Mouse (Mus musculus): ENCODE measurements at regions not wholly inside any gene's neighbourhood (a gene's known extent, or its start where the extent isn't known, plus 50 kb on each side); places are given as distances from the start of the nearest gene placed in this dataset.

DNA sequence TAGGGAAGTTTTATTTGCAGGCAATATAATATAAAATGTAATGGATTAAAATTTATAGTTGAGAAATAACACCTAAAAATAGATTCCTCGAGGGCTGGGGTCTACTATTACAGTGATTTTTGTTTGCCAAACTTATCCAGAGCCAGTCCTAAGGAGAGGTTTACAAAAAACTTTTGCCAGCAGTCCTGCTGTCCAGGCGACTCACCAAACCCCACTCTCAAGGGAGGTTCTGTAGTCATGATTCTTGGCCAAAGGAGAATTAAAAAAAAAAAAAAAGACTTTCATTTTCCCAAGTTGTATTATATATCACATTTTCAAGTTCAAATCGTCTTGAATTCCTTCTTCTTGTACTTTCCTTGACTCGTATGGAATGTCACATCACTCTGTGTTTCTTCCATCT, 1046.2 kb downstream of the Gsdmc2 start:
- TF ChIP-seq CHD2 (IDR thresholded peaks at IDR 0.05; ENCODE audit: low read depth, low read length) (no peak), MAFK (IDR thresholded peaks at IDR 0.05; ENCODE audit: insufficient read depth, low read depth, low read length) (no peak), HCFC1 (IDR thresholded peaks at IDR 0.05; ENCODE audit: borderline replicate concordance, insufficient read depth, low read length) (no peak), ZNF384 (IDR thresholded peaks at IDR 0.05; ENCODE audit: low read depth, low read length) (no peak)

Data from ES-E14 (cell line).